Mouse (Mus musculus) ES-Bruce4 (cell line): ENCODE results near the gene Kmt2c.

ENCODE experiments used
- CTCF ChIP-seq: IDR thresholded peaks from one replicate; pipeline ENCODE4 v1.8.1; 2011; ENCODE audit warnings: low read depth, low read length
- EP300 ChIP-seq: IDR thresholded peaks from 2 replicates; pipeline ENCODE4 v1.6.1; 2011; ENCODE audit warnings: low read depth, low read length; ENCODE audit not compliant: insufficient read depth

GRCm38 (mm10) chr5:25517550-25517949, 19.0 kb upstream of the Kmt2c start:
- no peak for TF ChIP-seq CTCF
- no peak for TF ChIP-seq EP300
